Mouse (Mus musculus): ENCODE data around the gene 4933407L21Rik. TPM values are rescaled to one million over a fixed set of nuclear protein-coding genes. Genes with fewer than 3 reads are reported as not detected.
"Not testable (repeated sequence)": the region's sequence is repeated elsewhere in the genome, so short reads cannot be mapped to it uniquely, and the experiment has no call there.

The 4933407L21Rik gene
- polyA plus RNA-seq, 1 experiment from 2014 or later, result not detected

DNA sequence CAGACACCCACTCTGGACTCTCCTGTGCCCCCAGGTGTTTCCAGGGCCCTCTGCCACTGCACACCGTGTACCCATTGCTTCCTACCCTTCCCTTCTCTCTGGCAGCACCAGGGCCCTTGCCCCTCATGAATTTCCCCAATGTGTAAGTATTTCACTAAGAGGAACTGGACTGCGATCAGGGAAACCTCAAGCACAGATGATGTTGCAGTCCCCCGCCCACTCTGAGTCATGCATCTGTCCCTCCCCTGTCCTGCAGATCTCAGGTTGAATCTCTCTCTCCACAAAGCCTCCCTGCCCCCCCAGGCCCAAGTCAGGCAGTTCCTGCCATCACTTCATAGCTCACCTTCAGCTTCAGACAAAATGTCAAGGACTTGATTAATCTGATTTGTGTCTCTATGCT is 49.4 kb downstream of the 4933407L21Rik start:
- WGBS, result 29% methylated on average over 3 of the region's 3 CpGs
- H3K27ac ChIP-seq (ENCODE audit: low read depth, low read length), result no peak overlapping the region
- H3K9ac ChIP-seq (ENCODE audit: low read depth, low read length), result no peak overlapping the region
- no peaks in the 10 kb centered on the region for H3K27me3 ChIP-seq (replicated peaks; ENCODE audit: control insufficient read depth, insufficient read depth, low read length)
- no peaks in the 10 kb centered on the region for H3K4me1 ChIP-seq (replicated peaks; ENCODE audit: control insufficient read depth, insufficient read depth, low read length)
- no peak overlapping the region for H3K4me3 ChIP-seq (ENCODE audit: low read depth, low read length)
- ATAC-seq (replicated peaks; ENCODE audit: low FRiP score) (no peak), DNase-seq (ENCODE audit: low spot score) (no peak)
- H3K9me3 ChIP-seq (ENCODE audit: control insufficient read depth, low read length), result no peaks in the 10 kb centered on the region
- H3K4me2 ChIP-seq, result no peak overlapping the region
- H3K36me3 ChIP-seq (ENCODE audit: control insufficient read depth, insufficient read depth, low read length), result no peaks in the 10 kb centered on the region

DNA sequence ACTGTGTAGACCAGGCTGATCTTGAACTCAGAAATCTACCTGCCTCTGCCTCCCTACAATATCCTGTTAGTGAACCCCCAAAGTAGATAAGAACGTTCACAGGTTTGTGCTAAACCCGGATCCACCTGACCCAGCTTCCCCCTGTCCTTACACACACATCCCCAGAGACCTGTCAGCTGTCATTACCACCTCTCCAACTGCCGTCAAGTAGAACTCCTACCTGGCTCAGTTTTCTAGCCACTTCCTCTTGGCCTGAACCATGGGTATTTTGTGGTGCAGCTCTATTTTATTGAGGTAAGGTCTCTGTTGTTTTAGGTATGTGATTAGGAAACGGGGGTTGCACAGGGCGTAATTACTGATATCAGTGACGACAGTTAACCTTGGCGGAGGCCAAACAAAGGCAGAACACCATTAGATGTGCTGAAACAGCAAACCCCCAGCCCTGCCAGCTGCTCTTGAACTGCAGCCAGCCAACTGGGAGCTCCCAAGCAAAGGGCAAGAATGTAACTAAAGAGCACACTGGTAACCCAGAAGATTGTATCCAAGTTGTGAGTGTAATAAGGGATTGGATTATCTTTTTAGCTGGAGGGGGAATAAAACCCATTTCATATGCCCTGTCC is 53.6 kb downstream of the 4933407L21Rik start:
- H3K9ac ChIP-seq (ENCODE audit: low read depth, low read length), result no peak overlapping the region
- H3K9me3 ChIP-seq (ENCODE audit: control insufficient read depth, low read length), result no peaks in the 10 kb centered on the region
- no peaks in the 10 kb centered on the region for H3K36me3 ChIP-seq (ENCODE audit: control insufficient read depth, insufficient read depth, low read length)
- H3K4me3 ChIP-seq (ENCODE audit: low read depth, low read length), result no peak overlapping the region
- DNase-seq (ENCODE audit: low spot score) (no peak), ATAC-seq (replicated peaks; ENCODE audit: low FRiP score) (no peak)
- no peak overlapping the region for H3K27ac ChIP-seq (ENCODE audit: low read depth, low read length)
- 44% methylated on average over 7 of the region's 7 CpGs for WGBS
- H3K4me2 ChIP-seq, result no peak overlapping the region
- no peaks in the 10 kb centered on the region for H3K27me3 ChIP-seq (replicated peaks; ENCODE audit: control insufficient read depth, insufficient read depth, low read length)
- H3K4me1 ChIP-seq (replicated peaks; ENCODE audit: control insufficient read depth, insufficient read depth, low read length), result no peaks in the 10 kb centered on the region

DNA sequence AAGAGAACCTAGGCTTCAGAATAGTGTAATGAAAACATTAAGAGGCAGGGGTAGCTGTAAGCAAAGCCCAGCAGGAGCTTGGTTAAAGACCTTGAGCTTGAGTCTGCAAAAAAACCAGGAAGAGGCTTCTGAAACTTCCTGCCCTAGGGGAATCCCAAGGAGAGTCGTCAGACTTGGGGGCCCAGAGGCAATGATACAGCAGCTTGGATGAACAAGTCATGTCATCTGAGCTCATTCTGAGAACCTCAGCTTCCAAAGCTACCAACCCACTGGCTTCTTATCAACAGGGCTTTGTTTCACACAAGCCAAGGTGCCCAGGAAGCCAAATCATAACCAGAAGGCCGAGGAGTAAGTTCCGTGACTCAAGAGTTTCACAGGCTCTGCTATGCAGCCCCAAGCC is 57.5 kb downstream of the 4933407L21Rik start:
- Histone ChIP-seq H3K4me2 (no peak overlapping the region), H3K4me3 (ENCODE audit: low read depth, low read length) (no peak overlapping the region), H3K27me3 (replicated peaks; ENCODE audit: control insufficient read depth, insufficient read depth, low read length) (no peaks in the 10 kb centered on the region), H3K4me1 (replicated peaks; ENCODE audit: control insufficient read depth, insufficient read depth, low read length) (no peaks in the 10 kb centered on the region), H3K27ac (ENCODE audit: low read depth, low read length) (no peak overlapping the region), H3K9ac (ENCODE audit: low read depth, low read length) (no peak overlapping the region), H3K36me3 (ENCODE audit: control insufficient read depth, insufficient read depth, low read length) (no peaks in the 10 kb centered on the region), H3K9me3 (ENCODE audit: control insufficient read depth, low read length) (no peaks in the 10 kb centered on the region)
- ATAC-seq (replicated peaks; ENCODE audit: low FRiP score) (no peak), DNase-seq (ENCODE audit: low spot score) (no peak)
- 77% methylated on average over 3 of the region's 3 CpGs for WGBS

DNA sequence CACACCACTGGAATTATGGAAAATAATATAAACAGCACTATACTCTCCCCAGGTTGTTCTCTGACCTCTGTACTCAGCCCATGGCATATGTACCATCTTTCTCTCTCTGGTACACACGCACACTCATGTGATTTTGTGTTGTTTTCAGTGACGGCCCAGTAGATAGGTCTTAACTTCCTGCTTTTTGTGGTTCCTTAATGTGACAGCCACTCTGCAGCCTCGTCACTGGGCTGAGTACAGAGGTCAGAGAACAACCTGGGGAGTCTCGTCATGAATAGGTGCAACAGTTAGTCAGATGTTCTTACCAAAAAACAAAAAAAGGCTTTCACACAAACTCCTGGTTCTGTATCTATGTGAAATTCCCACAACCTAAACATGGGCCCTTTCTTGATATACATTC is 60.1 kb downstream of the 4933407L21Rik start:
- Histone ChIP-seq H3K4me3 (ENCODE audit: low read depth, low read length) (no peak overlapping the region), H3K9me3 (ENCODE audit: control insufficient read depth, low read length) (no peaks in the 10 kb centered on the region), H3K27ac (ENCODE audit: low read depth, low read length) (no peak overlapping the region), H3K27me3 (replicated peaks; ENCODE audit: control insufficient read depth, insufficient read depth, low read length) (no peaks in the 10 kb centered on the region), H3K4me1 (replicated peaks; ENCODE audit: control insufficient read depth, insufficient read depth, low read length) (no peaks in the 10 kb centered on the region), H3K4me2 (no peak overlapping the region), H3K9ac (ENCODE audit: low read depth, low read length) (no peak overlapping the region), H3K36me3 (ENCODE audit: control insufficient read depth, insufficient read depth, low read length) (no peaks in the 10 kb centered on the region)
- DNase-seq (ENCODE audit: low spot score) (no peak), ATAC-seq (replicated peaks; ENCODE audit: low FRiP score) (no peak)
- 45% methylated on average over 4 of the region's 4 CpGs for WGBS

DNA sequence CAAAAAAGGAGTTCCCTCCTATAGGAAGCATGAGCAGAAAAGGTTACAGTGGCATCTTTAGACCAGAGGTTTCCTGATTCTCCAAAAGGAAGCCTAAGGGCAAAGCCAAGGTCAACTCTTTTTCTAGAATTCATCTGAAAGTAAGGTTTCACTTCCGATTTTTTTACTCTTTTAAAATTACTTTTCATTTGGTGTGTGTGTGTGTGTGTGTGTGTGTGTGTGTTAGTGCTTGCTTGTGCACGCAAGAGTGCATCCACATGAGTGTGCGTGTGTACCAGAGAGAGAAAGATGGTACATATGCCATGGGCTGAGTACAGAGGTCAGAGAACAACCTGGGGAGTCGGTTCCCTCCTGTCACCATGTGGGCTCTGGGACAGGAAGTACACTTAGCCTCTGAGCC is 60.6 kb downstream of the 4933407L21Rik start:
- not testable (repeated sequence) for H3K9me3 ChIP-seq (ENCODE audit: control insufficient read depth, low read length); H3K9ac ChIP-seq (ENCODE audit: low read depth, low read length); H3K4me3 ChIP-seq (ENCODE audit: low read depth, low read length); ATAC-seq (replicated peaks; ENCODE audit: low FRiP score); H3K4me1 ChIP-seq (replicated peaks; ENCODE audit: control insufficient read depth, insufficient read depth, low read length); H3K36me3 ChIP-seq (ENCODE audit: control insufficient read depth, insufficient read depth, low read length); H3K27me3 ChIP-seq (replicated peaks; ENCODE audit: control insufficient read depth, insufficient read depth, low read length); H3K27ac ChIP-seq (ENCODE audit: low read depth, low read length); DNase-seq (ENCODE audit: low spot score); H3K4me2 ChIP-seq
- WGBS, result 75% methylated on average over 4 of the region's 4 CpGs

Other genes with a start within 250 kb of the 4933407L21Rik start
- 3.2 and 3.5 TPM in 2 replicates for gene A630001G21Rik, start 149.8 kb upstream of the 4933407L21Rik start, polyA plus RNA-seq (2014; fragmentation: Nextera tagmentation; extraction: Ambion mirVana)
- gene Cab39, start 135.0 kb upstream of the 4933407L21Rik start, polyA plus RNA-seq (2014; fragmentation: Nextera tagmentation; extraction: Ambion mirVana), result 29.2 and 32.6 TPM in 2 replicates
- 39.7 and 41.8 TPM in 2 replicates for gene Itm2c, start 34.2 kb upstream of the 4933407L21Rik start, polyA plus RNA-seq (2014; fragmentation: Nextera tagmentation; extraction: Ambion mirVana)
- not detected in 2 replicates for gene Gpr55, start 32.5 kb downstream of the 4933407L21Rik start, polyA plus RNA-seq (2014; fragmentation: Nextera tagmentation; extraction: Ambion mirVana)
- gene Spata3, start 88.3 kb downstream of the 4933407L21Rik start, polyA plus RNA-seq (2014; fragmentation: Nextera tagmentation; extraction: Ambion mirVana), result not detected in 2 replicates
- 16.4 and 17.7 TPM in 2 replicates for gene 2810459M11Rik, start 117.4 kb downstream of the 4933407L21Rik start, polyA plus RNA-seq (2014; fragmentation: Nextera tagmentation; extraction: Ambion mirVana)
- 196 and 223 TPM in 2 replicates for gene Psmd1, start 135.9 kb downstream of the 4933407L21Rik start, polyA plus RNA-seq (2014; fragmentation: Nextera tagmentation; extraction: Ambion mirVana)
- gene Htr2b, start 183.5 kb downstream of the 4933407L21Rik start, polyA plus RNA-seq (2014; fragmentation: Nextera tagmentation; extraction: Ambion mirVana), result 0.23 and 0.26 TPM in 2 replicates
- not detected in 2 replicates for gene Gm21972, start 205.2 kb downstream of the 4933407L21Rik start, polyA plus RNA-seq (2014; fragmentation: Nextera tagmentation; extraction: Ambion mirVana)
- gene Armc9, start 226.3 kb downstream of the 4933407L21Rik start, polyA plus RNA-seq (2014; fragmentation: Nextera tagmentation; extraction: Ambion mirVana), result 20.9 and 28.7 TPM in 2 replicates

All from liver, embryonic 11.5 days (tissue).